Mouse (Mus musculus) CH12.LX (cell line): Measurements from ENCODE around the gene Usp17la. TPM values are rescaled to one million over a fixed set of nuclear protein-coding genes. Genes with fewer than 3 reads are reported as not detected.

Experiments
- polyA plus RNA-seq: library from polyadenylated mRNA; unstranded; fragments of >175 nt; gene quantifications from 2 replicates; pipeline ENCODE4 v1.2.1, GENCODE M21; 2012; ENCODE audit warnings: low read depth; ENCODE audit not compliant: insufficient read length
- total RNA-seq, 2 experiments: library from RNA; depleted of rRNA; stranded (reverse); fragments of 300-350 nt in 1 of 2; fragments of >200 nt in 1 of 2; gene quantifications; 2 replicates each; pipeline ENCODE4 v1.2.3; 2012 to 2014

Usp17la gene
- total and polyA plus RNA-seq, 3 experiments: 0.11 to 0.17 TPM; not detected in 1

Other genes with a start within 250 kb of the Usp17la start
Only the 20 nearest of the 21 such genes appear.
- gene Olfr657, start 232.2 kb upstream of the Usp17la start, total RNA-seq (2012; rRNA removed): not detected in 2 replicates
- gene Olfr657, start 232.2 kb upstream of the Usp17la start, total RNA-seq (2014; rRNA removed): not detected in 2 replicates
- gene Olfr657, start 232.2 kb upstream of the Usp17la start, polyA plus RNA-seq: not detected in 2 replicates
- not detected in 2 replicates for gene Olfr658, start 209.7 kb upstream of the Usp17la start, total RNA-seq (2012; rRNA removed)
- not detected in 2 replicates for gene Olfr658, start 209.7 kb upstream of the Usp17la start, total RNA-seq (2014; rRNA removed)
- gene Olfr658, start 209.7 kb upstream of the Usp17la start, polyA plus RNA-seq: not detected in 2 replicates
- gene Olfr659, start 190.3 kb upstream of the Usp17la start, total RNA-seq (2012; rRNA removed): not detected in 2 replicates
- gene Olfr659, start 190.3 kb upstream of the Usp17la start, total RNA-seq (2014; rRNA removed): not detected in 2 replicates
- not detected in 2 replicates for gene Olfr659, start 190.3 kb upstream of the Usp17la start, polyA plus RNA-seq
- not detected in 2 replicates for gene Olfr661, start 170.5 kb upstream of the Usp17la start, total RNA-seq (2012; rRNA removed)
- not detected in 2 replicates for gene Olfr661, start 170.5 kb upstream of the Usp17la start, total RNA-seq (2014; rRNA removed)
- gene Olfr661, start 170.5 kb upstream of the Usp17la start, polyA plus RNA-seq: not detected in 2 replicates
- gene Usp17le, start 79.5 kb upstream of the Usp17la start, total RNA-seq (2012; rRNA removed): 0.08 TPM in 1 of 2 replicates, not detected in the other
- gene Usp17le, start 79.5 kb upstream of the Usp17la start, total RNA-seq (2014; rRNA removed): not detected in 2 replicates
- gene Usp17le, start 79.5 kb upstream of the Usp17la start, polyA plus RNA-seq: not detected in 2 replicates
- not detected in 2 replicates for gene Usp17lb, start 14.4 kb upstream of the Usp17la start, total RNA-seq (2012; rRNA removed)
- gene Usp17lb, start 14.4 kb upstream of the Usp17la start, total RNA-seq (2014; rRNA removed): not detected in 2 replicates
- gene Usp17lb, start 14.4 kb upstream of the Usp17la start, polyA plus RNA-seq: not detected in 2 replicates
- gene Olfr665, start 21.0 kb downstream of the Usp17la start, total RNA-seq (2012; rRNA removed): not detected in 2 replicates
- not detected in 2 replicates for gene Olfr665, start 21.0 kb downstream of the Usp17la start, total RNA-seq (2014; rRNA removed)
- not detected in 2 replicates for gene Olfr665, start 21.0 kb downstream of the Usp17la start, polyA plus RNA-seq
- gene Olfr666, start 38.9 kb downstream of the Usp17la start, total RNA-seq (2012; rRNA removed): not detected in 2 replicates
- gene Olfr666, start 38.9 kb downstream of the Usp17la start, total RNA-seq (2014; rRNA removed): not detected in 2 replicates
- not detected in 2 replicates for gene Olfr666, start 38.9 kb downstream of the Usp17la start, polyA plus RNA-seq
- gene Olfr667, start 64.5 kb downstream of the Usp17la start, total RNA-seq (2012; rRNA removed): not detected in 2 replicates
- gene Olfr667, start 64.5 kb downstream of the Usp17la start, total RNA-seq (2014; rRNA removed): not detected in 2 replicates
- gene Olfr667, start 64.5 kb downstream of the Usp17la start, polyA plus RNA-seq: not detected in 2 replicates
- not detected in 2 replicates for gene Olfr668, start 71.0 kb downstream of the Usp17la start, total RNA-seq (2012; rRNA removed)
- gene Olfr668, start 71.0 kb downstream of the Usp17la start, total RNA-seq (2014; rRNA removed): not detected in 2 replicates
- not detected in 2 replicates for gene Olfr668, start 71.0 kb downstream of the Usp17la start, polyA plus RNA-seq
- not detected in 2 replicates for gene Olfr669, start 77.2 kb downstream of the Usp17la start, total RNA-seq (2012; rRNA removed)
- not detected in 2 replicates for gene Olfr669, start 77.2 kb downstream of the Usp17la start, total RNA-seq (2014; rRNA removed)
- gene Olfr669, start 77.2 kb downstream of the Usp17la start, polyA plus RNA-seq: not detected in 2 replicates
- not detected in 2 replicates for gene Olfr670, start 105.6 kb downstream of the Usp17la start, total RNA-seq (2012; rRNA removed)
- gene Olfr670, start 105.6 kb downstream of the Usp17la start, total RNA-seq (2014; rRNA removed): not detected in 2 replicates
- not detected in 2 replicates for gene Olfr670, start 105.6 kb downstream of the Usp17la start, polyA plus RNA-seq
- gene Olfr671, start 122.1 kb downstream of the Usp17la start, total RNA-seq (2012; rRNA removed): not detected in 2 replicates
- not detected in 2 replicates for gene Olfr671, start 122.1 kb downstream of the Usp17la start, total RNA-seq (2014; rRNA removed)
- gene Olfr671, start 122.1 kb downstream of the Usp17la start, polyA plus RNA-seq: not detected in 2 replicates
- gene Olfr672, start 145.0 kb downstream of the Usp17la start, total RNA-seq (2012; rRNA removed): not detected in 2 replicates
- gene Olfr672, start 145.0 kb downstream of the Usp17la start, total RNA-seq (2014; rRNA removed): not detected in 2 replicates
- not detected in 2 replicates for gene Olfr672, start 145.0 kb downstream of the Usp17la start, polyA plus RNA-seq
- gene Olfr675, start 171.5 kb downstream of the Usp17la start, total RNA-seq (2012; rRNA removed): not detected in 2 replicates
- gene Olfr675, start 171.5 kb downstream of the Usp17la start, total RNA-seq (2014; rRNA removed): not detected in 2 replicates
- gene Olfr675, start 171.5 kb downstream of the Usp17la start, polyA plus RNA-seq: not detected in 2 replicates
- not detected in 2 replicates for gene Olfr676, start 175.7 kb downstream of the Usp17la start, total RNA-seq (2012; rRNA removed)
- gene Olfr676, start 175.7 kb downstream of the Usp17la start, total RNA-seq (2014; rRNA removed): not detected in 2 replicates
- gene Olfr676, start 175.7 kb downstream of the Usp17la start, polyA plus RNA-seq: not detected in 2 replicates
- gene Olfr677, start 194.4 kb downstream of the Usp17la start, total RNA-seq (2012; rRNA removed): not detected in 2 replicates
- not detected in 2 replicates for gene Olfr677, start 194.4 kb downstream of the Usp17la start, total RNA-seq (2014; rRNA removed)
- gene Olfr677, start 194.4 kb downstream of the Usp17la start, polyA plus RNA-seq: not detected in 2 replicates
- not detected in 2 replicates for gene Olfr678, start 207.5 kb downstream of the Usp17la start, total RNA-seq (2012; rRNA removed)
- not detected in 2 replicates for gene Olfr678, start 207.5 kb downstream of the Usp17la start, total RNA-seq (2014; rRNA removed)
- not detected in 2 replicates for gene Olfr678, start 207.5 kb downstream of the Usp17la start, polyA plus RNA-seq
- gene Olfr679, start 224.2 kb downstream of the Usp17la start, total RNA-seq (2012; rRNA removed): not detected in 2 replicates
- gene Olfr679, start 224.2 kb downstream of the Usp17la start, total RNA-seq (2014; rRNA removed): not detected in 2 replicates
- gene Olfr679, start 224.2 kb downstream of the Usp17la start, polyA plus RNA-seq: not detected in 2 replicates
- gene Olfr680-ps1, start 235.8 kb downstream of the Usp17la start, total RNA-seq (2012; rRNA removed): not detected in 2 replicates
- gene Olfr680-ps1, start 235.8 kb downstream of the Usp17la start, total RNA-seq (2014; rRNA removed): not detected in 2 replicates
- not detected in 2 replicates for gene Olfr680-ps1, start 235.8 kb downstream of the Usp17la start, polyA plus RNA-seq